Comparison of ENCODE assay signal across 11 mouse cellular contexts in the genomic region with DNA sequence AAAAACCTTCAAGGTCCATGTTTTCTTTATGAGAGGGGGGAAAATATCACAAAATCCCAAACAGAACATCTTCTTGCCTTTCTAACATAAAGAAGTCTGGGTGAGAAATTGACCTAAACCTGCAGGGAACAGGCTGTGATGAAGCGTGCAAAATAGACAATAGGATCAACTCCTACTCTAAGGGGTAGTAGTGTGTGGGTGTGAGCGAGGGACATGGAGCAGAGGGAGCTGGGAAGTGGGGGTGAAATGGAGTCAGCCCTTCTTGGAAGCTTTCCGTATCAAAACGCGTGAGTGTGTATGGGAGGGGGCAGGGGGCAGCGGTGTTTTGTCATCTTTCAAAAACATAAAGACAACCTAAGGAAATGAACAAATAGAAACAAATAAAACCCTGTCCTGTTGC. TPM values are rescaled to one million over a fixed set of nuclear protein-coding genes. Genes with fewer than 3 reads are reported as not detected.
DNase-seq lines count a peak whose midpoint lies in the region; ATAC-seq lines count a peak whose summit lies in the region.
"Had no signal": no experiment of that assay in that cellular context is flagged by ENCODE, and none has a peak within 500 bp of the region (broad histone marks: within the 10 kb centered on the region; RNA-seq: fewer than 3 reads in every experiment).

No protein-coding gene starts in this region.

- no peak overlapping the region for H3K9ac ChIP-seq in heart, embryonic 12.5 days
- no peak overlapping the region for H3K9ac ChIP-seq in limb, embryonic 12.5 days (replicated peaks)
- H3K9ac ChIP-seq: liver, embryonic 13.5 days had no signal

- H3K27me3 ChIP-seq in heart, embryonic 12.5 days (replicated peaks) = peaks cover 35% of the 10 kb centered on the region
- peaks cover 42% of the 10 kb centered on the region for H3K27me3 ChIP-seq in limb, embryonic 12.5 days

- DNase-seq in heart, adult 18-20 months = no peak
- peak; percentile 15 to 25 for DNase-seq in right cerebral cortex, adult 2 months (ENCODE audit: low spot score in 2 of 2)
- DNase-seq in right cerebral cortex, postnatal 4 days = no peak
- DNase-seq in T-cell, adult 2 months (ENCODE audit: low spot score) = no peak
- DNase-seq: kidney, postnatal 14 days; liver, embryonic 13.5 days had no signal

- no peak for ATAC-seq in heart, embryonic 12.5 days (ENCODE audit: insufficient number of reproducible peaks, low FRiP score)
- no peak for ATAC-seq in limb, embryonic 12.5 days (ENCODE audit: insufficient number of reproducible peaks, insufficient read depth, low FRiP score, low TSS enrichment, low read depth)
- no peak for ATAC-seq in cerebellum, adult (ENCODE audit: insufficient number of reproducible peaks, low FRiP score, low TSS enrichment)
- ATAC-seq in erythroid progenitor cell, adult 5-6 weeks (replicated peaks; ENCODE audit: low FRiP score, poor library complexity, severe bottlenecking) = no peak

- H3K9me3 ChIP-seq in heart, embryonic 12.5 days (replicated peaks) = no peaks in the 10 kb centered on the region
- no peaks in the 10 kb centered on the region for H3K9me3 ChIP-seq in limb, embryonic 12.5 days
- H3K9me3 ChIP-seq: liver, embryonic 13.5 days had no signal

- 41% methylated on average over 6 of the region's 6 CpGs for WGBS in heart, embryonic 12.5 days
- WGBS in limb, embryonic 12.5 days = 55% methylated on average over 6 of the region's 6 CpGs

- peak overlapping the region; percentile 95 for H3K4me2 ChIP-seq in heart, embryonic 12.5 days
- H3K4me2 ChIP-seq in limb, embryonic 12.5 days = peak overlapping the region; percentile 83

- no peak overlapping the region for H3K27ac ChIP-seq in heart, embryonic 12.5 days (ENCODE audit: poor library complexity, severe bottlenecking)
- no peak overlapping the region for H3K27ac ChIP-seq in limb, embryonic 12.5 days
- H3K27ac ChIP-seq: liver, embryonic 13.5 days had no signal

- no peaks in the 10 kb centered on the region for H3K36me3 ChIP-seq in heart, embryonic 12.5 days
- H3K36me3 ChIP-seq in limb, embryonic 12.5 days = no peaks in the 10 kb centered on the region
- H3K36me3 ChIP-seq: liver, embryonic 13.5 days had no signal

- peak overlapping the region; percentile 55 for H3K4me3 ChIP-seq in heart, embryonic 12.5 days
- no peak overlapping the region for H3K4me3 ChIP-seq in limb, embryonic 12.5 days (replicated peaks)
- H3K4me3 ChIP-seq: myocyte had no signal

- H3K4me1 ChIP-seq in heart, embryonic 12.5 days (replicated peaks) = peaks cover 9% of the 10 kb centered on the region
- H3K4me1 ChIP-seq in limb, embryonic 12.5 days (replicated peaks) = peaks cover 4% of the 10 kb centered on the region; the same call in 1 of the 2 replicates
- H3K4me1 ChIP-seq: liver, embryonic 13.5 days had no signal

RNA-seq across cellular contexts. Expression of gene Npy5r, which starts 0.5 kb away (rescaled TPM):
- polyA plus RNA-seq in heart, embryonic 12.5 days (2016; fragmentation: Nextera tagmentation; extraction: Ambion mirVana) = 0.08 TPM in 1 of 2 replicates, not detected in the other
- not detected for total RNA-seq in heart, adult 18-20 months (2021)
- polyA plus RNA-seq in limb, embryonic 12.5 days (2016; fragmentation: Nextera tagmentation; extraction: Ambion mirVana) = not detected in 2 replicates
- not detected in 2 replicates for total RNA-seq in erythroid progenitor cell, adult 5-6 weeks (2015; ENCODE audit: low replicate concordance)
- total RNA-seq in erythroid progenitor cell, adult 5-6 weeks (2017; ENCODE audit: low replicate concordance) = not detected in 2 replicates
- polyA plus RNA-seq: liver, embryonic 13.5 days; myocyte had no signal

RNA-seq across cellular contexts. Expression of gene Npy1r, which starts 8.6 kb away (rescaled TPM):
- polyA plus RNA-seq in heart, embryonic 12.5 days (2016; fragmentation: Nextera tagmentation; extraction: Ambion mirVana) = 1.4 and 1.5 TPM in 2 replicates
- 1 to 10 TPM; 2.1 to 2.7 TPM for total RNA-seq in heart, adult 18-20 months (2021)
- 1.2 and 1.9 TPM in 2 replicates for polyA plus RNA-seq in limb, embryonic 12.5 days (2016; fragmentation: Nextera tagmentation; extraction: Ambion mirVana)
- total RNA-seq in erythroid progenitor cell, adult 5-6 weeks (2015; ENCODE audit: low replicate concordance) = not detected in 2 replicates
- not detected in 2 replicates for total RNA-seq in erythroid progenitor cell, adult 5-6 weeks (2017; ENCODE audit: low replicate concordance)
- polyA plus RNA-seq: myocyte had no signal

Comparison
In these comparisons a context has a peak if more than half of its experiments do, and no peak if none do; other contexts are left out.
1. DNase-seq: peak in right cerebral cortex, adult 2 months (2 of 2); none in heart, adult 18-20 months (0 of 2), right cerebral cortex, postnatal 4 days (single experiment) and T-cell, adult 2 months (single experiment).